Mouse (Mus musculus) heart, postnatal 0 days (tissue): ENCODE results near the gene Cfap77. TPM values are rescaled to one million over a fixed set of nuclear protein-coding genes. Genes with fewer than 3 reads are reported as not detected.

ENCODE experiments used
- ATAC-seq: fragments of 200-750 bp; cut with Nextera tagmentation; 2 replicates; pipeline ENCODE4 v1.8.0; 2017; ENCODE audit warnings: low read depth, moderate number of reproducible peaks, moderate library complexity; ENCODE audit not compliant: insufficient read depth
- DNase-seq: peaks from one replicate; pipeline ENCODE4 v3.0.0-alpha.2; 2016; ENCODE audit warnings: low spot score
- H3K27ac ChIP-seq: fragments of 300-500 bp; sonication (generic); 2 replicates; pipeline ENCODE4 v1.5.1; 2014; ENCODE audit warnings: low read depth, mild to moderate bottlenecking
- H3K27me3 ChIP-seq: fragments of 300-500 bp; sonication (generic); 2 replicates; pipeline ENCODE4 v1.6.1; 2014; ENCODE audit warnings: low read length, mixed read lengths; ENCODE audit not compliant: control insufficient read depth, insufficient read depth
- H3K36me3 ChIP-seq: fragments of 300-500 bp; sonication (generic); replicated peaks from 2 replicates; pipeline ENCODE4 v1.6.1; 2014; ENCODE audit warnings: low read length, mixed read lengths; ENCODE audit not compliant: control insufficient read depth, insufficient read depth
- H3K4me1 ChIP-seq: fragments of 300-500 bp; sonication (generic); 2 replicates; pipeline ENCODE4 v1.6.1; 2014; ENCODE audit warnings: antibody characterized with exemption; ENCODE audit not compliant: control insufficient read depth, insufficient read depth
- H3K4me2 ChIP-seq: fragments of 300-500 bp; sonication (generic); 2 replicates; pipeline ENCODE4 v1.6.1; 2014; ENCODE audit warnings: low read depth, mild to moderate bottlenecking, low read length, moderate library complexity
- H3K4me3 ChIP-seq: fragments of 300-500 bp; sonication (generic); 2 replicates; pipeline ENCODE4 v1.5.1; 2014; ENCODE audit warnings: low read depth, low read length
- H3K9ac ChIP-seq: fragments of 300-500 bp; sonication (generic); replicated peaks from 2 replicates; pipeline ENCODE4 v1.6.1; 2014; ENCODE audit warnings: low read depth, low read length, mixed read lengths
- H3K9me3 ChIP-seq: fragments of 300-500 bp; sonication (generic); replicated peaks from 2 replicates; pipeline ENCODE4 v1.6.1; 2016; ENCODE audit warnings: low read length; ENCODE audit not compliant: control insufficient read depth
- CTCF ChIP-seq: IDR thresholded peaks from 2 replicates; pipeline ENCODE4 v1.5.1; 2016; ENCODE audit warnings: antibody characterized with exemption, control low read depth, low read depth
- EP300 ChIP-seq: IDR thresholded peaks from 2 replicates; pipeline ENCODE4 v1.6.1; 2016; ENCODE audit warnings: antibody characterized with exemption, low read depth
- WGBS: fragments of 180-500 bp; shearing (Covaris S2); extraction: QIAGEN DNeasy Blood & Tissue Kit; methylation state at CpG from one replicate; pipeline ENCODE4 v1.1.7; 2014; 5-methylcytosine and 5-hydroxymethylcytosine counted together
- polyA plus RNA-seq: library from polyadenylated mRNA; unstranded; fragments of >200 nt; fragmentation: Nextera tagmentation; extraction: Ambion mirVana; gene quantifications from 2 replicates; pipeline ENCODE4 v1.2.1, GENCODE M21; 2015
- total RNA-seq: library from RNA; depleted of rRNA; stranded (reverse); fragments of >200 nt; gene quantifications from 2 replicates; pipeline ENCODE4 v1.2.3, GENCODE M21; 2014; ENCODE audit warnings: low replicate concordance

Cfap77 gene
- total and polyA plus RNA-seq, 2 experiments from 2014 or later = 0.11 TPM; not detected in 1

GRCm38 (mm10) chr2:29054545-29054935 is 326 bp downstream of the Cfap77 start:
- Histone ChIP-seq H3K4me3 (peak overlapping the region; percentile 56), H3K36me3 (no peaks in the 10 kb centered on the region), H3K9ac (peak overlapping the region; percentile 47), H3K27me3 (0 out of 2 replicates have a peak, but pooled peaks cover 12% of the 10 kb centered on the region), H3K9me3 (no peaks in the 10 kb centered on the region), H3K4me2 (peak overlapping the region; percentile 78), H3K27ac (no peak overlapping the region), H3K4me1 (0 out of 2 replicates have a peak, but pooled peaks cover 5% of the 10 kb centered on the region)
- DNase-seq (no peak), ATAC-seq (no peak; the same call in 1 of the 2 replicates)
- TF ChIP-seq EP300 = no peak
- no peak for TF ChIP-seq CTCF
- WGBS = 2% methylated on average over 30 of the region's 30 CpGs

DNA sequence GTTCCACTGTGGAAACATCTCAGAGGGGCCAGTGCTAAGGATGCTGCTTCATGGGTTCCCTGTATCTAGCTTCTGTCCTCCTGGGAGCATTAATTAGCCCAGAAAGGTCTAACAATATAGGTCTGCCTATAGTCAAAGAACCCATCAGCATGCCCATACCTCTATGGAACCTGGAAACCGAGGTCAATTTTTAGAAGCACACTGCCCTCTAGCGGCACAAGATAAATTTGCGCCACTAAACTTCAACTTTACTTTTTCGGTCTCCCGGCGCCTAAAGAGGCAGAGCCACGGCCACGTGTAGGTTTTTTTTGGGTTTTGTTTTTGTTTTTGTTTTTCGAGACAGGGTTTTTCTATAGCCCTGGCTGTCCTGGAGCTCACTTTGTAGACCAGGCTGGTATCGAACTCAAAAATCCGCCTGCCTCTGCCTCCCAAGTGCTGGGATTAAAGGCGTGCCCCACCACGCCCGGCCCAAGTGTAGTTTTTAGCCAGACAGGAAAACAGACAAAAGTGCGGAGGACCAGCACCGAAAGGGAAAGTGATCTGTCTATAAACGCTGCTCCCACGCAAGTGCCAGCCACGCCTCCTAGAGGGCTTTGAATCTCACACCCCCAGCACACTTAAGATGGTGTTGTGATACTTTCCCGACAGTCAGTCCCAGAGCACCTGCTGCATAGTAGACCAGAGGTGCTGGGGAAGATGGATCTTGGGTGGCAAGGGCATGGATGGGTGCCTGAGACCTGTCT is 893 bp downstream of the Cfap77 start:
- Histone ChIP-seq H3K9me3 (no peaks in the 10 kb centered on the region), H3K36me3 (no peaks in the 10 kb centered on the region), H3K4me1 (0 out of 2 replicates have a peak, but pooled peaks cover 5% of the 10 kb centered on the region), H3K27me3 (0 out of 2 replicates have a peak, but pooled peaks cover 12% of the 10 kb centered on the region), H3K4me2 (peak overlapping the region; percentile 78), H3K9ac (peak overlapping the region; percentile 47; the same call in 1 of the 2 replicates), H3K27ac (no peak overlapping the region), H3K4me3 (peak overlapping the region; percentile 56)
- DNase-seq (peak; percentile 49), ATAC-seq (no peak)
- TF ChIP-seq EP300 (no peak), CTCF (peak; percentile 71)
- 2% methylated on average over 20 of the region's 20 CpGs for WGBS

DNA sequence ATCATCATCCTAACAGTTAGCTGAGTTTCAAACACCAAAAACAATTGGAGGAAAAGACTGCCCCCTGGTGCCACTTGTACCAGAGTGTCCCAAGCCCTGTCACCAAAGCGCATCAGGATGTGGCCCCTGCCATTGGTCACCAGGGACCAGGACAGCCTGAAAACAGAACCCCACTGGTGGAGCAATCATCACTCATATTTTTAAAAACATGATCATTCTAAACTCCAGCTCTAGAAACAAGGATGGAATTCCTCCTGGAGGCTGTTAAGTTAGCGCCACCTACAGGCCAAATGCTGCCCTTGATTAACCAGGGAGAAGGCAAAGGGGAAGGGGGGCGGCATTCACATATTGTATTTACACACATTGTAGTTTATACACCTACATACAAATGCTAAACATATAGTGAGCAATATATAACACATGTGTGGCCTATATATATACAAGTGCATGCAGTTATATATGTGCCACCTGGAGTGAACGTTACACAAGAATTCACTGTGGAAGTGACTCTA is 1.9 kb downstream of the Cfap77 start:
- no peaks in the 10 kb centered on the region for H3K36me3 ChIP-seq
- DNase-seq (peak; percentile 48), ATAC-seq (peak; percentile 54; the same call in 1 of the 2 replicates)
- H3K27ac ChIP-seq = no peak overlapping the region
- no peak overlapping the region for H3K4me2 ChIP-seq
- 0 out of 2 replicates have a peak, but pooled peaks cover 12% of the 10 kb centered on the region for H3K27me3 ChIP-seq
- TF ChIP-seq EP300 (no peak), CTCF (peak; percentile 63)
- H3K9ac ChIP-seq = no peak overlapping the region
- H3K4me1 ChIP-seq = 0 out of 2 replicates have a peak, but pooled peaks cover 5% of the 10 kb centered on the region
- WGBS = 25% methylated on average over 4 of the region's 4 CpGs
- no peak overlapping the region for H3K4me3 ChIP-seq
- H3K9me3 ChIP-seq = no peaks in the 10 kb centered on the region

GRCm38 (mm10) chr2:29051932-29052331 is 2.9 kb downstream of the Cfap77 start:
- 0 out of 2 replicates have a peak, but pooled peaks cover 10% of the 10 kb centered on the region for H3K27me3 ChIP-seq

DNA sequence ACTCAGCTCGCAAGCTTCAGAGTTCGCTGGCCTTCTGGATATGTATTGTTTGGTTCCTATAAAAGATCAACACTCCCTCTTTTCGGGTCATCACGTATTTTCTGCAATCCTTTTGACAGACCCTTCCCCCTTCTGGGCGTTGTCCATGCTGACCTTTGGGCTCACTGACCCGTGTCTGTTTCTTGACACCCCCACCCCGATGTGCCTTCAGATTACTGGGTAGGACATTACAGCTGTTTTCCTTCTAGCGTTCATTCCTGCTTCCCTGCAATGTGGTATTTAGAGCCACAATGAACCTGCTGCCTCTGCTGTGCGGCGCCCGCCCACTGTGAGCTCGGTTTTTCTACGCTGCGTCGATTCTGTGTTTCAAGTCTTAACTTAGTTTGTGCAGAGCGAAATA is 8.7 kb downstream of the Cfap77 start:
- DNase-seq (no peak), ATAC-seq (no peak)
- Histone ChIP-seq H3K4me1 (no peaks in the 10 kb centered on the region), H3K4me3 (no peak overlapping the region), H3K36me3 (no peaks in the 10 kb centered on the region), H3K9me3 (no peaks in the 10 kb centered on the region), H3K27me3 (peaks cover 9% of the 10 kb centered on the region), H3K9ac (no peak overlapping the region), H3K27ac (no peak overlapping the region), H3K4me2 (no peak overlapping the region)
- TF ChIP-seq CTCF (no peak), EP300 (no peak)
- WGBS = 66% methylated on average over 16 of the region's 16 CpGs

More at GRCm38 (mm10) chr2:29051932-29052331, 2.9 kb downstream of the Cfap77 start:
- H3K4me3 ChIP-seq = no peak overlapping the region
- no peak for TF ChIP-seq CTCF
- no peak for TF ChIP-seq EP300
- no peak for DNase-seq
- H3K9ac ChIP-seq = no peak overlapping the region
- 0 out of 2 replicates have a peak, but pooled peaks cover 5% of the 10 kb centered on the region for H3K4me1 ChIP-seq
- WGBS = 54% methylated on average over 5 of the region's 5 CpGs
- H3K36me3 ChIP-seq = no peaks in the 10 kb centered on the region
- ATAC-seq = no peak
- H3K27ac ChIP-seq = no peak overlapping the region
- no peak overlapping the region for H3K4me2 ChIP-seq
- no peaks in the 10 kb centered on the region for H3K9me3 ChIP-seq
